Mouse (Mus musculus): ENCODE measurements around the gene Itga5.

Itga5 gene

DNA sequence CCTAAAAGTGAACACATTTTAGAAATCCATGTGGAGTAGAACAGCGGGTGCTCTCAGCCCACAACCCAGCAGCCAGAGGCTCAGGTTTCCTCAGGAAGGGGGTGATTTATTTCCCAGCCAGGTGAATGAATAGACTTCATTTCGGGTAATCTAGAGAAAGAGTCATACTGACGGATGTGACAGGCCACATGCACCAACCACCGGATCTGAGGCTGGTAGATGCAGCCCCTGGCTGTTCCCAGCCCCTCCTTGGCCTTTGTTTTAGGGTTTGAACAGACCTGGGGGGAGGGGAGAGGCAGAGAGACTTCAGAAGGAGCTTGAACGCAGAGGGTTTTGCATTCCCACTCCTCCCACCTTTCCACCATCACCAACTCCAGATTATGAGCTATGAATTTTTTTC lies 70.7 kb downstream of the Itga5 start:
- DNase-seq (ENCODE audit: low read depth, low spot score) = no peak

DNA sequence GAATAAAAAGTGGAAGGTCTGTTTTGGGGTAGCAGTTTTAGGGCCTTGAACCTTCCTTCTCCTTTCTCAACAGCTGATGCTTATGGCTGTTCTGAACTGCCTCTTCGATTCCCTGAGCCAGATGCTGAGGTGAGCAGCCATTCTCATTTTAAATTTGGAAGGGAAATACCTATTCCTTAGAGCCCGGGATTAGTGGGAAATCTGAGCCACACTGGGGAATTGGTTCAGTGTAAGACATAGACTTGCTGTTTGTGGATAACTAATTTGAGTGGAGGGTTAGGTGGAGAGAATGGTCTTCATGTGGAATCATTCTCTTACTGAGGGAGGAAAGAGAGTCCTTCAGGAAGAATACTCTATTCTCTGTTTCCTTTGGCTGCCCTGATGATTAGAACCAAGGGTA lies 71.9 kb downstream of the Itga5 start:
- no peak for DNase-seq (ENCODE audit: low read depth, low spot score)
